Comparison of ENCODE assay signal across 26 mouse cellular contexts in the genomic region with DNA sequence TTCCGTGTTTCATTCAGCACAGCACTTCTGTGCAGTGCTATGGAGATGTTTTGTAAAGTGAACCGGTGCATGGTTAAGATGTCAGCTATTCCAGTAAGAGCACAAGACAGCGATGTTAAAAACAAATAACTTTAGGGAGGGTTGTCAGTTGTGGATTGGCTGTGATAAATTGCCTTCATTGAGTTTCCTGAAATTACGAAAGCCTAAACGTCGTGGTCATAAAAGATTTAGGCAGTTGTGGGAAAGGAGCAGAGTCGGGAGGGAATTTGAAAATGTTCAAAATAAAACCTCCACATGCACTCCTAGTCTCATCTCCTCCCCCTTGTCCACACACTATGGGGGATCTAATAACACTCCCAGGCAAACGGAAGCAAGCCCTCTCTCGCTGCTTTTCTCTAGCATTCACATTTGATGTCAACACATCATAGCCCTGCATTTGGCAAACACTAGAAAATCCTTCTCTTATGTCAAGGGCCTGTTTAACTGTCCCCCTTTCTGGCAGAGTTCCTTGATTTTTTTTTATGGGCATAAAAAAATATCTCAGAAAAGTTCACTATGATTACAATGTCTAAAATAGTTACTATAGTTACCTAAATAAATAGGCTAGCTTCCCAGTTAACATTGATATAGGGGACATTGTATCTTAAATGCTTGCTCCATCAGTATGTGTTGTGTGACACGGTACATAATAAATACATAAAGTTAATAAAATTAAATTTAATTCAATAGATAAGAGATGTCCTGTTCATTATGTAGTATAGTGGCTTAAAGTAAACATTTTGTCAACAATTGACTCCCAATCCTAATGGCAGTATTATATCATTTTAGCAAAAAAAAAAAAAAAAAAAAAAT.
A peak's percentile ranks its signal among the peaks of the same experiment; 100 is the strongest.
DNase-seq lines count a peak whose midpoint lies in the region; ATAC-seq lines count a peak whose summit lies in the region.
"Had no signal": no experiment of that assay in that cellular context is flagged by ENCODE, and none has a peak within 500 bp of the region (broad histone marks: within the 10 kb centered on the region; RNA-seq: fewer than 3 reads in every experiment).

No protein-coding gene starts in this region.

- no peak overlapping the region for H3K27ac ChIP-seq in hindbrain, embryonic 16.5 days (ENCODE audit: low read depth, low read length)
- H3K27ac ChIP-seq in hindbrain, embryonic 13.5 days = no peak overlapping the region
- H3K27ac ChIP-seq in lung, embryonic 15.5 days = no peak overlapping the region
- H3K27ac ChIP-seq: heart, embryonic 15.5 days; hindbrain, embryonic 15.5 days; intestine, embryonic 15.5 days; left cerebral cortex, adult 2 months; limb, embryonic 12.5 days; liver, embryonic 15.5 days; midbrain, embryonic 12.5 days had no signal

- no peak overlapping the region for H3K4me2 ChIP-seq in hindbrain, embryonic 16.5 days (ENCODE audit: low read length)
- no peak overlapping the region for H3K4me2 ChIP-seq in hindbrain, embryonic 13.5 days
- peak overlapping the region; percentile 10; the same call in 1 of the 2 replicates for H3K4me2 ChIP-seq in lung, embryonic 15.5 days
- H3K4me2 ChIP-seq: heart, embryonic 15.5 days; hindbrain, embryonic 15.5 days; intestine, embryonic 15.5 days; limb, embryonic 12.5 days; liver, embryonic 15.5 days; midbrain, embryonic 12.5 days had no signal

- H3K27me3 ChIP-seq in hindbrain, embryonic 16.5 days (replicated peaks; ENCODE audit: control insufficient read depth, insufficient read depth, low read length) = no peaks in the 10 kb centered on the region
- H3K27me3 ChIP-seq in hindbrain, embryonic 13.5 days = no peaks in the 10 kb centered on the region
- no peaks in the 10 kb centered on the region for H3K27me3 ChIP-seq in lung, embryonic 15.5 days
- H3K27me3 ChIP-seq: heart, embryonic 15.5 days; hindbrain, embryonic 15.5 days; intestine, embryonic 15.5 days; limb, embryonic 12.5 days; liver, embryonic 15.5 days; midbrain, embryonic 12.5 days had no signal

- no peak overlapping the region for H3K9ac ChIP-seq in hindbrain, embryonic 16.5 days (ENCODE audit: low read depth, low read length)
- no peak overlapping the region for H3K9ac ChIP-seq in hindbrain, embryonic 13.5 days
- no peak overlapping the region for H3K9ac ChIP-seq in lung, embryonic 15.5 days
- H3K9ac ChIP-seq: heart, embryonic 15.5 days; hindbrain, embryonic 15.5 days; intestine, embryonic 15.5 days; limb, embryonic 12.5 days; liver, embryonic 15.5 days; midbrain, embryonic 12.5 days had no signal

- WGBS in hindbrain, embryonic 16.5 days = 49% methylated on average over 10 of the region's 10 CpGs
- 56% methylated on average over 10 of the region's 10 CpGs for WGBS in hindbrain, embryonic 13.5 days
- WGBS in lung, embryonic 15.5 days = 29% methylated on average over 10 of the region's 10 CpGs

- no peak for DNase-seq in lung, postnatal 25 days (ENCODE audit: low spot score)
- peak; percentile 70 for DNase-seq in 3T3-L1 (ENCODE audit: low read depth, low spot score)
- peak; percentile 19 for DNase-seq in adipocyte (ENCODE audit: low spot score)
- DNase-seq: adrenal gland, adult 8-10 months; B cell, adult 2 months; cerebellum, adult 2 months; cerebellum, postnatal 14 days; gastrocnemius, postnatal 10 days; heart, postnatal 4 days; kidney, adult 8-10 months; kidney, postnatal 25 days; thymus, adult 2 months; thymus, postnatal 36 days had no signal

- H3K4me1 ChIP-seq in hindbrain, embryonic 16.5 days (ENCODE audit: control insufficient read depth, insufficient read depth, low read depth, low read length) = no peaks in the 10 kb centered on the region
- H3K4me1 ChIP-seq in hindbrain, embryonic 13.5 days (replicated peaks) = no peaks in the 10 kb centered on the region
- H3K4me1 ChIP-seq in lung, embryonic 15.5 days = no peaks in the 10 kb centered on the region; the same call in 1 of the 2 replicates
- H3K4me1 ChIP-seq: hindbrain, embryonic 15.5 days; intestine, embryonic 15.5 days; limb, embryonic 12.5 days; liver, embryonic 15.5 days; midbrain, embryonic 12.5 days had no signal

- H3K4me3 ChIP-seq in hindbrain, embryonic 16.5 days (ENCODE audit: low read length) = no peak overlapping the region
- H3K4me3 ChIP-seq in hindbrain, embryonic 13.5 days = no peak overlapping the region
- H3K4me3 ChIP-seq in lung, embryonic 15.5 days = no peak overlapping the region
- H3K4me3 ChIP-seq: heart, embryonic 15.5 days; hindbrain, embryonic 15.5 days; intestine, embryonic 15.5 days; left cerebral cortex, adult 2 months; limb, embryonic 12.5 days; liver, embryonic 15.5 days; midbrain, embryonic 12.5 days had no signal

- no peaks in the 10 kb centered on the region for H3K36me3 ChIP-seq in hindbrain, embryonic 16.5 days (ENCODE audit: control insufficient read depth, insufficient read depth, low read length)
- H3K36me3 ChIP-seq in hindbrain, embryonic 13.5 days = no peaks in the 10 kb centered on the region
- no peaks in the 10 kb centered on the region for H3K36me3 ChIP-seq in lung, embryonic 15.5 days
- H3K36me3 ChIP-seq: heart, embryonic 15.5 days; hindbrain, embryonic 15.5 days; intestine, embryonic 15.5 days; limb, embryonic 12.5 days; liver, embryonic 15.5 days; midbrain, embryonic 12.5 days had no signal

- no peaks in the 10 kb centered on the region for H3K9me3 ChIP-seq in hindbrain, embryonic 16.5 days (ENCODE audit: control insufficient read depth, low read length)
- H3K9me3 ChIP-seq in hindbrain, embryonic 13.5 days = no peaks in the 10 kb centered on the region
- H3K9me3 ChIP-seq in lung, embryonic 15.5 days = no peaks in the 10 kb centered on the region
- H3K9me3 ChIP-seq: heart, embryonic 15.5 days; hindbrain, embryonic 15.5 days; intestine, embryonic 15.5 days; limb, embryonic 12.5 days; liver, embryonic 15.5 days; midbrain, embryonic 12.5 days had no signal

- peak; percentile 54; the same call in 1 of the 2 replicates for ATAC-seq in hindbrain, embryonic 16.5 days
- no peak for ATAC-seq in hindbrain, embryonic 13.5 days (ENCODE audit: low FRiP score)
- peak; percentile 81 for ATAC-seq in lung, embryonic 15.5 days (ENCODE audit: borderline replicate concordance, extremely low read depth, low FRiP score, low TSS enrichment)
- ATAC-seq in erythroblast, adult 5-6 weeks (replicated peaks; ENCODE audit: low FRiP score, poor library complexity, severe bottlenecking) = no peak
- ATAC-seq: activated CD4-positive, CD25-positive, alpha-beta regulatory T cell, adult 4 months; forebrain, embryonic 16.5 days; intestine, embryonic 15.5 days had no signal

Comparison
In these comparisons a context has a peak if more than half of its experiments do, and no peak if none do; other contexts are left out.
1. ATAC-seq: peak in hindbrain, embryonic 16.5 days (single experiment) and lung, embryonic 15.5 days (single experiment); none in hindbrain, embryonic 13.5 days (single experiment) and erythroblast, adult 5-6 weeks (single experiment).